ENCODE assay signal across 8 mouse cellular contexts in the genomic region with DNA sequence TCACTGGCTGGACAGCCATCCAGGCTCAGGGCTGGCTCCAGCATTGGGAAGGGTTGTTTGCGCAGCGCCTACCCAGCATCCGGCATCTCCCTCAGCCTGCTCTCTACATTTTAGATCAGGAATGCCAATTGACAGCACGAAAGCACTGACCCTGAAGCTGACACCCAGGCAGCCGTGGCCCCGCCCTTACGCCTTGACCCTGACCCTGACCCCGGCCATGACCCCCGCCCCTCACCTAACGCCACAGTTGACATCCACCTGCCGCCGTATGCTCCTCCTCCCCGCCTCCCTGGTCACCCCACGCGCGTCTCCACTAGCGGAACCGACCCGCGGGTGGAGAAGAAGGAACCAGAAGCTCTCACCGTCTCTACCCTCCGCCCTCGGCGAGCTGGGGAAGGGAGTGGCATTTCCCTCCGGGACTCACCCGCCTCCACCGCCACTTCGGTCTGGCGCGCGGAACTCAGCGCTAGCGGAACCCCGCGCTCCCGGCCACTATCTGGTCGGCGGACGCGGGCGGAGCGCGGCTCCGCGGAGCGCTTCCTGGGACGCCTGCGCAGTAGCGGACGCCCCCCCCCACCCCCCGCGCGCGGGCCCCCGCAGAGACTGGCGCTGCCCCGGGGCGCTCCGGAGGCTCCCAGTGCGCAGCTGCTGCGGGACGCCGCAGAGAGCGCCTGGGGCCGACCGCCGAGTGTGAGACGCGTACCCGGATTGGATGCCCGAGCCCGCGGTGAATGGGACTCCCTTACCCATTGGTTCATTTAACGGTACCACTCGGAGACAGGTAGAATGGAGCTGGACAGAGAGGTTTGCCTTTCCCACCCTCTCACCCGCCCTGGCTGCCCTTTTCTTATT. TPM values are rescaled to one million over a fixed set of nuclear protein-coding genes. Genes with fewer than 3 reads are reported as not detected.
DNase-seq lines count a peak whose midpoint lies in the region; ATAC-seq and TF ChIP-seq lines count a peak whose summit lies in the region.

A gene (minus strand): TSS at position 523 of the 852 bp plus-strand sequence.

- peak; percentile 99 for ATAC-seq in lung, postnatal 0 days

- no peak for TF ChIP-seq CTCF in lung, postnatal 0 days (IDR thresholded peaks at IDR 0.05)

- H3K27ac ChIP-seq in hindbrain, embryonic 10.5 days, result peak within 1 kb of the TSS; percentile 84
- peak within 1 kb of the TSS; percentile 77 for H3K27ac ChIP-seq in lung, postnatal 0 days (ENCODE audit: low read length)

- no peaks in the 10 kb centered on the region for H3K9me3 ChIP-seq in hindbrain, embryonic 10.5 days
- no peaks in the 10 kb centered on the region for H3K9me3 ChIP-seq in lung, postnatal 0 days (ENCODE audit: low read length)

- under 1% methylated on average over 76 of the region's 76 CpGs for WGBS in hindbrain, embryonic 10.5 days
- WGBS in lung, postnatal 0 days, result under 1% methylated on average over 68 of the region's 76 CpGs

- H3K9ac ChIP-seq in lung, postnatal 0 days (replicated peaks; ENCODE audit: low read depth), result peak within 1 kb of the TSS; percentile 50

- H3K4me2 ChIP-seq in lung, postnatal 0 days (replicated peaks; ENCODE audit: low read depth, low read length), result peak within 1 kb of the TSS; percentile 91

- peak within 1 kb of the TSS; percentile 84 for H3K4me3 ChIP-seq in hindbrain, embryonic 10.5 days
- H3K4me3 ChIP-seq in lung, postnatal 0 days (ENCODE audit: low read depth, low read length), result peak within 1 kb of the TSS; percentile 73

- DNase-seq in NIH3T3 (ENCODE audit: low read depth), result peak; percentile 91
- DNase-seq in cerebellum, adult 9-11 months, result peak; percentile 87
- peak; percentile 78 to 95 for DNase-seq in frontal cortex, adult 2 months (ENCODE audit: extremely low spot score in 1 of 2, low spot score in 1 of 2)
- peak; percentile 79 for DNase-seq in hindbrain, embryonic 10.5 days (ENCODE audit: low spot score)
- peak; percentile 91 to 92 for DNase-seq in layer of hippocampus, postnatal 10 days (ENCODE audit: low spot score in 2 of 2)
- peak; percentile 93 for DNase-seq in lung, postnatal 0 days (ENCODE audit: low spot score)
- peak; percentile 84 for DNase-seq in ovary, postnatal 10 days (ENCODE audit: low spot score)
- peak; percentile 94 for DNase-seq in thymus, postnatal 0 days (ENCODE audit: low spot score)

- TF ChIP-seq EP300 in lung, postnatal 0 days (IDR thresholded peaks at IDR 0.05), result no peak

- H3K36me3 ChIP-seq in hindbrain, embryonic 10.5 days, result no peaks in the 10 kb centered on the region
- no peaks in the 10 kb centered on the region for H3K36me3 ChIP-seq in lung, postnatal 0 days (ENCODE audit: insufficient read depth, low read length)

- H3K27me3 ChIP-seq in hindbrain, embryonic 10.5 days (ENCODE audit: insufficient read depth, poor library complexity, severe bottlenecking), result peaks cover 40% of the 10 kb centered on the region
- H3K27me3 ChIP-seq in lung, postnatal 0 days (replicated peaks; ENCODE audit: insufficient read depth, low read length), result no peaks in the 10 kb centered on the region

- peaks cover 16% of the 10 kb centered on the region for H3K4me1 ChIP-seq in hindbrain, embryonic 10.5 days (replicated peaks)
- peaks cover 4% of the 10 kb centered on the region; the same call in 1 of the 2 replicates for H3K4me1 ChIP-seq in lung, postnatal 0 days (ENCODE audit: insufficient read depth, low read depth, low read length)

RNA-seq across cellular contexts. Expression of the gene that starts here (rescaled TPM):
- 10.7 and 13.1 TPM in 2 replicates for polyA plus RNA-seq in frontal cortex, adult 2 months (2012; rRNA removed)
- polyA plus RNA-seq in hindbrain, embryonic 10.5 days (2016; fragmentation: Nextera tagmentation; extraction: Ambion mirVana), result 2.1 and 2.3 TPM in 2 replicates
- total RNA-seq in layer of hippocampus, postnatal 10 days (2021), result 1 to 10 TPM; 7.6 to 8.2 TPM
- 8.4 and 9.2 TPM in 2 replicates for polyA plus RNA-seq in lung, postnatal 0 days (2015; fragmentation: Nextera tagmentation; extraction: Ambion mirVana)
- 17.6 and 20.8 TPM in 2 replicates for polyA plus RNA-seq in thymus, postnatal 0 days (2015; fragmentation: Nextera tagmentation; extraction: Ambion mirVana)

Comparison
In these comparisons a context has a peak if more than half of its experiments do, and no peak if none do; other contexts are left out.
1. Peak in every context shown above with its lines: DNase-seq, ATAC-seq, H3K4me3 ChIP-seq and H3K27ac ChIP-seq.